Mouse (Mus musculus) intestine, postnatal 0 days (tissue): Measurements from ENCODE around the gene Wbp1l. TPM values are rescaled to one million over a fixed set of nuclear protein-coding genes. Genes with fewer than 3 reads are reported as not detected.

Experiments
- ATAC-seq: fragments of 200-750 bp; cut with Nextera tagmentation; 2 replicates; pipeline ENCODE4 v1.8.0; 2017; ENCODE audit warnings: mild to moderate bottlenecking, moderate TSS enrichment, moderate library complexity
- H3K27ac ChIP-seq: fragments of 300-500 bp; sonication (generic); 2 replicates; pipeline ENCODE4 v1.5.1; 2014; ENCODE audit warnings: mild to moderate bottlenecking, low read depth, low read length, moderate library complexity
- H3K27me3 ChIP-seq: fragments of 300-500 bp; sonication (generic); replicated peaks from 2 replicates; pipeline ENCODE4 v1.6.1; 2014; ENCODE audit warnings: low read length, mixed read lengths; ENCODE audit not compliant: control insufficient read depth, insufficient read depth
- H3K36me3 ChIP-seq: fragments of 300-500 bp; sonication (generic); 2 replicates; pipeline ENCODE4 v1.6.1; 2014; ENCODE audit warnings: mild to moderate bottlenecking, moderate library complexity; ENCODE audit not compliant: control insufficient read depth, insufficient read depth
- H3K4me1 ChIP-seq: fragments of 300-500 bp; sonication (generic); replicated peaks from 2 replicates; pipeline ENCODE4 v1.6.1; 2014; ENCODE audit warnings: antibody characterized with exemption, low read length, mixed read lengths; ENCODE audit not compliant: control insufficient read depth, insufficient read depth
- H3K4me2 ChIP-seq: fragments of 300-500 bp; sonication (generic); replicated peaks from 2 replicates; pipeline ENCODE4 v1.6.1; 2014; ENCODE audit warnings: low read depth, mild to moderate bottlenecking, moderate library complexity
- H3K4me3 ChIP-seq: fragments of 300-500 bp; sonication (generic); 2 replicates; pipeline ENCODE4 v1.5.1; 2014; ENCODE audit warnings: low read depth, low read length
- H3K9ac ChIP-seq: fragments of 300-500 bp; sonication (generic); 2 replicates; pipeline ENCODE4 v1.6.1; 2014; ENCODE audit warnings: mild to moderate bottlenecking, low read depth, low read length
- H3K9me3 ChIP-seq: fragments of 300-500 bp; sonication (generic); 2 replicates; pipeline ENCODE4 v1.6.1; 2016; ENCODE audit warnings: mixed run types; ENCODE audit not compliant: control insufficient read depth
- CTCF ChIP-seq: sonication (generic); IDR thresholded peaks from 2 replicates; pipeline ENCODE4 v1.5.1; 2016; ENCODE audit warnings: low read depth, mild to moderate bottlenecking, control low read depth, antibody characterized with exemption, moderate library complexity
- WGBS: fragments of 180-500 bp; shearing (Covaris S2); extraction: QIAGEN DNeasy Blood & Tissue Kit; methylation state at CpG from one replicate; pipeline ENCODE4 v1.1.7; 2014; 5-methylcytosine and 5-hydroxymethylcytosine counted together
- polyA plus RNA-seq: library from polyadenylated mRNA; unstranded; fragments of >200 nt; fragmentation: Nextera tagmentation; extraction: Ambion mirVana; gene quantifications from 2 replicates; pipeline ENCODE4 v1.2.1, GENCODE M21; 2015

Wbp1l gene
- polyA plus RNA-seq, 1 experiment from 2014 or later: 33.1 TPM

DNA sequence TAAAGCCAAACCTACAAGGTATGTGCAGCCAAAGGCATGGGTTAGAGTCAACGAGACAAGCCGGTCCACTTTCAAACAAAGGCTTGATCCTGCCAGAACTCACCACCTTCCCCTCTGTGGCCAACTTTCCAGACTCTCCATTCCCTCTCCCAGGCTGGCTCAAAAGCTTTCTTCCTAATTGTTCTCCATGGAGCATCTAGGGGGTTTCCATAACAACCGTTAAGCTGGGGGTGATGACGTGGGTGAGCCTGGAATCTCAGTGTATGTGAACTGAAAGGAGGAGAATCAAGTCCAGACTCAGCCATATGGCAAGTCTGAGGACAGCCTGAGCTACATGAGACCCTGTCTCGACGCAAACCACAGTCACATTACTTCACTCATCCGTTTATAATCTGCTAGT, 66.6 kb downstream of the Wbp1l start:
- no peaks in the 10 kb centered on the region for H3K4me1 ChIP-seq
- no peak overlapping the region for H3K4me2 ChIP-seq
- no peaks in the 10 kb centered on the region for H3K36me3 ChIP-seq
- TF ChIP-seq CTCF: no peak
- no peaks in the 10 kb centered on the region; the same call in 1 of the 2 replicates for H3K27me3 ChIP-seq
- WGBS: 72% methylated on average over 7 of the region's 7 CpGs
- ATAC-seq: no peak
- H3K9ac ChIP-seq: no peak overlapping the region
- no peaks in the 10 kb centered on the region for H3K9me3 ChIP-seq
- no peak overlapping the region for H3K27ac ChIP-seq
- no peak overlapping the region for H3K4me3 ChIP-seq

DNA sequence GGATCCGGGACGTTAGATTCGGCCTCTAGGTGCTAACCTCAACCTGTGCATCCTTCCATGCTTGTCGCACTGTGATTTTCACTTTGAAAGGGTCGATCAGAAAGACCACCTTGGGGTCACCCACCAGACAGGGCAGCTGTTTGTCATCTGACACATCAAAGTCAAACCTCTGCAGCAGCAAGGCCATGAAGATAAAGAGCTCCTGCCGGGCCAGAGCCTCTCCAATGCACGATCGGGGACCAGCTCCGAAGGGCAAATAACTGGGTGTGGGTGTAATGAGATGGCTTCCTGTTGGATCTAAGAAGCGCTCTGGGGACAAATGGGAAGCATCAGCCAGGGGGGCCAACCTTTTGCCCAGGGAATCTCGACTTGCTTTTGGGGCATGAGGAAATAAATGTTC, 68.4 kb downstream of the Wbp1l start:
- 49% methylated on average over 11 of the region's 11 CpGs for WGBS
- Histone ChIP-seq H3K9ac (no peak overlapping the region), H3K4me1 (no peaks in the 10 kb centered on the region), H3K4me3 (no peak overlapping the region), H3K27me3 (no peaks in the 10 kb centered on the region; the same call in 1 of the 2 replicates), H3K4me2 (no peak overlapping the region), H3K9me3 (no peaks in the 10 kb centered on the region), H3K27ac (no peak overlapping the region), H3K36me3 (no peaks in the 10 kb centered on the region)
- no peak for TF ChIP-seq CTCF
- ATAC-seq: no peak

DNA sequence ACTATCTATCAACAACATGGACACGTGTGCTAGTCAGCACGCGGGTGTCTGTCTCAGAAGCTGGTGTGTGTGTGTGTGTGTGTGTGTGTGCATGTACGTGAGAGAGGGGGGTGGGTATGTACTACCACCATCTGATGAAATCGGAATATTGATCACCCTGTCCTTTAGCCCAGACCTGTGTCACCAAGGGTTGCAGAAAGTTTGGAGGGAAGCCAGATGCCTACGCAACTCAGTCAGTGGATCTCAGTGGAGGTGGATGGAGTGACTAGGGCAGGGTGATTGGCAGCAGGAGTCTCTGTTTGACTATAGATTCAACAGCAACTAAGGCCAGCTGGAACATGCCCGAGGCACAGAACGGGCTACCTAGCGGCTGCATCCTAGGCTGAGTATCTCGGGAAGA, 69.4 kb downstream of the Wbp1l start:
- Histone ChIP-seq H3K4me1 (0 out of 2 replicates have a peak, but pooled peaks cover 2% of the 10 kb centered on the region), H3K4me3 (no peak overlapping the region), H3K27me3 (no peaks in the 10 kb centered on the region; the same call in 1 of the 2 replicates), H3K27ac (no peak overlapping the region), H3K9me3 (no peaks in the 10 kb centered on the region), H3K9ac (no peak overlapping the region), H3K4me2 (no peak overlapping the region), H3K36me3 (no peaks in the 10 kb centered on the region)
- 85% methylated on average over 10 of the region's 10 CpGs for WGBS
- no peak for TF ChIP-seq CTCF
- no peak for ATAC-seq

DNA sequence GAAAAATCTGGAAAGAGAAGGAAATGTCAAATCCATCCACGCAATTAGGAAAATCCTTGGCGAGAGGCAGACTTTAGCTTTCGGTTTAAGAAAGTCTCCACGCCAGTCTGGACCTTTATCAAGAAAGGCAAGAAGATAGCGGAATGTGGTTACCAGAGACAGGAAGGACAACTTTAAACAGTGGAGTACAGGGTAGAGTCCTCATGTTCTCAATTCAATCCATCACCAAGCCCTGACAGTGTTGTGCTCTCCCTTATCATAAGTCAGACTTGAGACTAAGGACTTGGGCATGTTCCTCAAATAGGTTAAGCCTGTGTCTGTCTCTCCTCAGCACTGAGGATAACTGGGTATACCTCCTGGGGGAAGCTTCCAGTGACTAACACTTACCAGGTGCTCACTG, 70.9 kb downstream of the Wbp1l start:
- H3K4me3 ChIP-seq: no peak overlapping the region
- no peaks in the 10 kb centered on the region for H3K9me3 ChIP-seq
- H3K27ac ChIP-seq: no peak overlapping the region
- no peaks in the 10 kb centered on the region for H3K36me3 ChIP-seq
- WGBS: 71% methylated on average over 5 of the region's 5 CpGs
- no peak overlapping the region for H3K4me2 ChIP-seq
- TF ChIP-seq CTCF: no peak
- no peak overlapping the region for H3K9ac ChIP-seq
- no peaks in the 10 kb centered on the region; the same call in 1 of the 2 replicates for H3K27me3 ChIP-seq
- no peak for ATAC-seq
- H3K4me1 ChIP-seq: 0 out of 2 replicates have a peak, but pooled peaks cover 2% of the 10 kb centered on the region

DNA sequence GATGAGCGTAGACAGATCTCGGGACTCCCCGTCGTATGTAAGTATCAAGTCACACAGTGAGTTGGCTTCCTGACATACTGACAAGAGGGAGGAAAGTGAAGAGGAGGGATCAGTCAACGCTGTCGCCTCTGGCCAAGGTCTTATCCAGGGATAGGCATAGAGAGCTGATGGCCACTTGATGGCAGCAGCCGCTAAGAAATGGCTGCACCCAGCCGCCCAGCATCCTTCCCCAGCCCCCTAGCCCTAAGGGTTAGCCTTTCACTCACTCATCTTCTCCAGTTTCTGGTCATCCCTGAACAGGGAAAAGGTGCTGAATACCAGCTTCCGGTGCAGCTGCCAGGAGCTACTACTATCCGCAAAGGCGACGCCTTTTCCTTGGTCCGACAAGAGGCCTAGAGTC, 71.8 kb downstream of the Wbp1l start:
- Histone ChIP-seq H3K4me3 (no peak overlapping the region), H3K9ac (no peak overlapping the region), H3K4me2 (no peak overlapping the region), H3K27me3 (no peaks in the 10 kb centered on the region; the same call in 1 of the 2 replicates), H3K36me3 (no peaks in the 10 kb centered on the region), H3K4me1 (0 out of 2 replicates have a peak, but pooled peaks cover 2% of the 10 kb centered on the region), H3K9me3 (no peaks in the 10 kb centered on the region), H3K27ac (no peak overlapping the region)
- peak; percentile 61 for ATAC-seq
- TF ChIP-seq CTCF: peak; percentile 94
- 30% methylated on average over 13 of the region's 13 CpGs for WGBS

DNA sequence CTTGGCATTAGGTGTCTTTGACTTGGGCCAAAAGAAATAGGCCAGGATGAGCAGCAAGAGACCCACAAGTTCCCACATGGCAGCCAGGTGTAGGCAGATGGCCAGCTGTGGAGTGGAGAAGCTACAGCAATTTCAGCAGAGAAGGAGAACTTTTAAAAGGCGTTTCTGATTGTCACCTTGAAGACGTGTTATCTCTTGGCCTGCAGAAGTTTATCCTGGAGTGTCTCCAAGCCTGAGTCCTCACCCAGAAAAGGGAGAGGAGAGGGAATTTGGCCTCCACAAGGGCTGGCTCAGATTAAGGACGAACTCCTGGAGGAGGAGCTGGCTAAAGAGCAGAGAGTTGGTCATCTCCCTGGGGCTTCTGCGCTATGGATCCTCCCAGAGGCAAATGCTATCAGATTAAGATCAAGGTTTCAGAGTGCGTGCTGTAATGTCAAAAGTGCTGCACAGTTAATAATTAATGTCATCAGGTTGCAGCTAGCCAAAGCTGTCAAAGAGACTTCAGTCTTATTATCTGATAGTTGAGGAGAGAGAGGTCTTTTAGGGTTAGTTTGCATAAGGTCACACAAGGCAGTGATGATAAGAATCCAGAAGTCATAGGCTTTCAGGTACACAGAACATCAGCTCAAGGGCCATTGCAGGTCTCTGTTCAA, 74.0 kb downstream of the Wbp1l start, which contains the start of gene Cyp17a1:
Gene Cyp17a1 (minus strand): TSS at position 407 of the 653 bp plus-strand sequence.
- Histone ChIP-seq H3K4me2 (no peak within 1 kb of the TSS), H3K4me3 (no peak within 1 kb of the TSS), H3K9ac (no peak within 1 kb of the TSS), H3K36me3 (no peaks in the 10 kb centered on the region), H3K27me3 (no peaks in the 10 kb centered on the region; the same call in 1 of the 2 replicates), H3K4me1 (0 out of 2 replicates have a peak, but pooled peaks cover 2% of the 10 kb centered on the region), H3K27ac (no peak within 1 kb of the TSS), H3K9me3 (no peaks in the 10 kb centered on the region)
- ATAC-seq: no peak
- WGBS: 24% methylated on average over 5 of the region's 5 CpGs
- TF ChIP-seq CTCF: no peak
